Mouse (Mus musculus) natural killer cell, adult 2 months (primary cell): ENCODE data around the gene Nid2.

ENCODE experiments used
- DNase-seq, 2 experiments: peaks; one replicate each; pipeline ENCODE4 v3.0.0; 2022; ENCODE audit warnings: low spot score in 2 of 2

Nid2 gene

GRCm38 (mm10) chr14:19858808-19859776, 108.0 kb downstream of the Nid2 start:
- DNase-seq = no peak

- no peak for DNase-seq
Observed at GRCm38 (mm10) chr14:19860281-19860680, 109.2 kb downstream of the Nid2 start.
